Mouse (Mus musculus) embryonic facial prominence, embryonic 14.5 days (tissue): ENCODE measurements around the gene Trim13. TPM values are rescaled to one million over a fixed set of nuclear protein-coding genes. Genes with fewer than 3 reads are reported as not detected.

Source experiments
- ATAC-seq: fragments of 200-750 bp; cut with Nextera tagmentation; 2 replicates; pipeline ENCODE4 v1.8.0; 2017; ENCODE audit warnings: low read depth, moderate number of reproducible peaks, moderate TSS enrichment
- DNase-seq: peaks from one replicate; pipeline ENCODE4 v3.0.0-alpha.2; 2015; ENCODE audit warnings: low spot score
- H3K27ac ChIP-seq: fragments of 300-500 bp; sonication (generic); replicated peaks from 2 replicates; pipeline ENCODE4 v1.5.1; 2014; ENCODE audit warnings: low read depth, mild to moderate bottlenecking, low read length, moderate library complexity
- H3K27me3 ChIP-seq: fragments of 300-500 bp; sonication (generic); replicated peaks from 2 replicates; pipeline ENCODE4 v1.6.1; 2014; ENCODE audit warnings: low read length; ENCODE audit not compliant: control insufficient read depth, insufficient read depth
- H3K36me3 ChIP-seq: fragments of 300-500 bp; sonication (generic); 2 replicates; pipeline ENCODE4 v1.6.1; 2014; ENCODE audit warnings: low read length, mixed read lengths; ENCODE audit not compliant: control insufficient read depth, insufficient read depth
- H3K4me1 ChIP-seq: fragments of 300-500 bp; sonication (generic); 2 replicates; pipeline ENCODE4 v1.6.1; 2014; ENCODE audit warnings: antibody characterized with exemption, low read length; ENCODE audit not compliant: control insufficient read depth, insufficient read depth
- H3K4me2 ChIP-seq: fragments of 300-500 bp; sonication (generic); 2 replicates; pipeline ENCODE4 v1.6.1; 2014; ENCODE audit warnings: low read depth, mild to moderate bottlenecking, low read length, moderate library complexity, mixed read lengths
- H3K4me3 ChIP-seq: fragments of 300-500 bp; sonication (generic); 2 replicates; pipeline ENCODE4 v1.5.1; 2014; ENCODE audit warnings: low read depth, mild to moderate bottlenecking, low read length
- H3K9ac ChIP-seq: fragments of 300-500 bp; sonication (generic); 2 replicates; pipeline ENCODE4 v1.6.1; 2014; ENCODE audit warnings: low read depth, mild to moderate bottlenecking, low read length, moderate library complexity, mixed read lengths
- H3K9me3 ChIP-seq: fragments of 300-500 bp; sonication (generic); 2 replicates; pipeline ENCODE4 v1.6.1; 2016; ENCODE audit warnings: low read length; ENCODE audit not compliant: control insufficient read depth
- WGBS: fragments of 180-500 bp; shearing (Covaris S2); extraction: QIAGEN DNeasy Blood & Tissue Kit; methylation state at CpG from one replicate; pipeline ENCODE4 v1.1.7; 2014; 5-methylcytosine and 5-hydroxymethylcytosine counted together
- polyA plus RNA-seq: library from polyadenylated mRNA; unstranded; fragments of >200 nt; fragmentation: Nextera tagmentation; extraction: Ambion mirVana; gene quantifications from 2 replicates; pipeline ENCODE4 v1.2.1, GENCODE M21; 2014

The Trim13 gene
- polyA plus RNA-seq, 1 experiment from 2014 or later: 22.3 TPM

- Histone ChIP-seq H3K4me1 (no peaks in the 10 kb centered on the region), H3K9me3 (no peaks in the 10 kb centered on the region), H3K9ac (no peak overlapping the region), H3K27ac (no peak overlapping the region), H3K4me2 (peak overlapping the region; percentile 32), H3K36me3 (no peaks in the 10 kb centered on the region), H3K4me3 (no peak overlapping the region), H3K27me3 (no peaks in the 10 kb centered on the region)
- ATAC-seq: no peak
- DNase-seq: peak; percentile 90
- 13% methylated on average over 4 of the region's 4 CpGs for WGBS
Observed at GRCm38 (mm10) chr14:61571366-61571765, 26.7 kb upstream of the Trim13 start.

DNA sequence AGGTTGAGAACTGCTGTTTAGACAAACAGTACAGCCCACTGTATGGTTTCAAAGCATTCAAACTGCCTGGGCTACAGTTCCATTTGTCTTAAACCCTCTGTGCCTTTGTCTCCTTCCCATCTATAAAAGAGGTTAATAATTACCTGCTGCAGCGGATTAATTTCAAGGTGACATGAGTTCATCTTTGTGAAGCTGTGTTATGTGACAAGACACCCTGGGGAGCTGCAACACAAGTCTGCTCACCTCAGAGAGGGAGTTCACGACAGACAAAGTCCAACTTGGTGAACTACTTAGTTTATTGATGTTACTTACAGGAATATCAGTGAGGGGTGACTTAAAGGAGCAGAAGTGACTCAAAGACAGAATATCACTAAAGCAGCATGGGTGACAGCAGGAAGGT, 25.9 kb upstream of the Trim13 start:
- H3K27ac ChIP-seq: no peak overlapping the region
- H3K4me3 ChIP-seq: no peak overlapping the region
- no peak overlapping the region for H3K4me2 ChIP-seq
- no peaks in the 10 kb centered on the region for H3K36me3 ChIP-seq
- DNase-seq (no peak), ATAC-seq (no peak)
- H3K4me1 ChIP-seq: no peaks in the 10 kb centered on the region
- WGBS: 71% methylated on average over 2 of the region's 2 CpGs
- no peaks in the 10 kb centered on the region for H3K27me3 ChIP-seq
- no peaks in the 10 kb centered on the region for H3K9me3 ChIP-seq
- no peak overlapping the region for H3K9ac ChIP-seq

DNA sequence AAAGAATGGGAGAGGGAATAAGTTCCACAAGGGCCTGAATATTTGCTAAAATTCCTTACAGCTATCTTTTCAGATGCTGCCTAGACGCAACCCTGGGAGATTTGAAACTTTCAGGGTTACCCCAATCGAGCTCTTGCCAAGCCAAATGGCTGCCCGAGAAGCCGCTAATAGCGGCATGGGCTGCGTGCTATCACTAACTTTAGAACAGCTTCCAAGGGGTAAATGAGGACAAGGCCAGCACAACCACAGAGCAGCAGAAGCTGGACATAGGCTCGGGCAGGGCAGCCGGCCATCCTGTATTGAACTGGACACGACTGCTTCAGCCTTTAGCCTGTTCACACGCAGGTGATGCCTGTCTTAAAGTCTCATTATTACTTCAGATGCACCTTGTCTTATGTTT, 23.0 kb upstream of the Trim13 start:
- Histone ChIP-seq H3K27ac (no peak overlapping the region), H3K4me2 (no peak overlapping the region), H3K36me3 (no peaks in the 10 kb centered on the region), H3K9ac (no peak overlapping the region), H3K4me1 (no peaks in the 10 kb centered on the region), H3K9me3 (no peaks in the 10 kb centered on the region), H3K27me3 (no peaks in the 10 kb centered on the region), H3K4me3 (no peak overlapping the region)
- 82% methylated on average over 10 of the region's 10 CpGs for WGBS
- no peak for DNase-seq
- no peak for ATAC-seq

DNA sequence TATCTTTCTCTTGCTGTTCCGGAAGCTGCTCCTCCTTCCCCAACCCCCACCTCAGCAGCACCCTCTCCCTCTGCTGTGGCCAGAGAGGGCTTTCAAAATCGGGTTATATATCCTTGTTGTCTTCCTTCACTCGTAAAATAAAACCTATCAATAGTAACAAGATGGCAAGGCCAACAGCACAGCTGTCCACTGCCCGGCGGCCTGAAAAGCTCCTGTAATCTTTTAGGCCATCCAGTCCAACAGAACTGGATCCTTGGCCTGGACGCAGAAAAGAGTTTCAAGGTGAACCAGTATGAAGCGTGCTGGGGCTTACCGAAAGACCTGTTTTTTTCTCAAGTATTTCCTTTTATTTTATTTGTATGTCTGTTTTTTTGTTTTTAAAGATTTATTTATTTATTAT, 22.1 kb upstream of the Trim13 start:
- DNase-seq (no peak), ATAC-seq (no peak)
- Histone ChIP-seq H3K4me1 (no peaks in the 10 kb centered on the region), H3K36me3 (no peaks in the 10 kb centered on the region), H3K9ac (no peak overlapping the region), H3K27ac (no peak overlapping the region), H3K4me3 (no peak overlapping the region), H3K4me2 (no peak overlapping the region), H3K27me3 (no peaks in the 10 kb centered on the region), H3K9me3 (no peaks in the 10 kb centered on the region)
- 92% methylated on average over 8 of the region's 8 CpGs for WGBS

DNA sequence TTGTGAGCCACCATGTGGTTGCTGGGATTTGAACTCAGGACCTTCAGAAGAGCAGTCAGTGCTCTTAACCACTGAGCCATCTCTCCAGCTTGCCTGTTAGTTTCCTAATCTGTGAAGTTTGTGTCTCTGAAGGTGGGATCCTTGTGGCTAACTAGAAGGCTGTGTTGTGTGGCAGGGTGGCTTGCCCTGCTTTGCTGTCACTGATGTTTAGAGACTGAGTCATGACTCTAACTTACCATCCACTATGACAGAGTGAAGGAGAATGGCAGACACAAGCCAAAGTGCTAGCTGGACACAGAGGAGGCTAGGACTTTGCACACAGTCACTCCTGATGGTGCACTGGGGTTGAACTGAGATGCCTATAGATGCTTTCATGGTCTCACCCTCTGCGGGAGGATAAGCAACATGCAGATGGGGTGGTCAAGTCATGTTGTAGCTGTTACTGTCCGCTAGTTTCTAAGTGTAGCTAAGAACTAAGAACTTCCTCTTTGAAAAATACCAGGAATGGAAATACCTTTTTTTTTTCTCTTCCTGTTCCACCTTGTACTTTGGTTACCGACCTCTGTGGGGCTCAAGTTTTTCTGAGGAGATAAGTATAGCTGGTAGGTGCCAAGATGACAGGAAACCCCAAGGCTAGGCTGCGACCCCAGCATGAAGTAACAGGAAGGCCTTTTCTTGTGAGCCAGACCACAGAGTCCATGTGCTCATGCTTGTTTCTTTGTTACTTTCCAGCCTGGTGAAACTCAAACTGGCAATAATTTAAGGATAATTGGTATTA, 8.6 kb upstream of the Trim13 start:
- Histone ChIP-seq H3K27me3 (no peaks in the 10 kb centered on the region), H3K36me3 (no peaks in the 10 kb centered on the region), H3K4me2 (no peak overlapping the region), H3K9ac (no peak overlapping the region), H3K9me3 (no peaks in the 10 kb centered on the region), H3K4me1 (no peaks in the 10 kb centered on the region), H3K4me3 (no peak overlapping the region), H3K27ac (no peak overlapping the region)
- DNase-seq (no peak), ATAC-seq (no peak)
- 65% methylated on average over 4 of the region's 4 CpGs for WGBS

DNA sequence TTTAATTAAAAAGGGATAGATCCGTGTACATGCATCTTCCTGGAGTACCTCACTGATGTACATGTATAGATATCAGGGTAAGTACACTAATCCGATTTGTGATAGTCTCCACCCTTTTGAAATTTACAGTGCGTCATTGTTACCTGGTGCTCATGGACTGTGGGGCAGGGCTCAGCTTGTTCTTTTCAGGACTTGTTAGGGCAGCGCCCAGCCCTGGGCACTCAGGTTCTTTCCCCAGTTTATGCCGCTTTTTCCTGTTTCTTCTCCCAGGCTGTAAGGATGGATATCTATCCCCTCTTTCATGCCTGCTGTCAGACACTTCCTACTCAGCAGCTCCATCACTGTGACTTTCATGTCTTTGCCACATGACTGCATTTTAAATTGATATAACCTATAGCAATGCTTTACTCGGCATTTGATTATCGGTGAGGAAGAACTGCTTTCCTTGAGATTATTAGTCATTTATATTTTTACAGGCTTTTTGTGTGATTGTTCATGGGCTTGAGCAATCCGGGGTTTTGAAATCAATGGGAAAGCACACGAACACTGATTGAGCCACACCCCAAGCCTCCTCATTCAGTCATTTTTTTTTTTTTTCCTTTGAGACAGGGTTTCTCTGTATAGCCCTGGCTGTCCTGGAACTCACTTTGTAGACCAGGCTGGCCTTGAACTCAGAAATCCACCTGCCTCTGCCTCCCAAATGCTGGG, 1.2 kb upstream of the Trim13 start:
- 84% methylated on average over 9 of the region's 9 CpGs for WGBS
- Histone ChIP-seq H3K9ac (no peak overlapping the region), H3K9me3 (no peaks in the 10 kb centered on the region), H3K4me1 (peaks cover 12% of the 10 kb centered on the region; the same call in 1 of the 2 replicates), H3K4me3 (no peak overlapping the region), H3K4me2 (no peak overlapping the region), H3K27ac (no peak overlapping the region), H3K27me3 (no peaks in the 10 kb centered on the region), H3K36me3 (0 out of 2 replicates have a peak, but pooled peaks cover under 1% of the 10 kb centered on the region)
- peak; percentile 36 for DNase-seq
- ATAC-seq: no peak

DNA sequence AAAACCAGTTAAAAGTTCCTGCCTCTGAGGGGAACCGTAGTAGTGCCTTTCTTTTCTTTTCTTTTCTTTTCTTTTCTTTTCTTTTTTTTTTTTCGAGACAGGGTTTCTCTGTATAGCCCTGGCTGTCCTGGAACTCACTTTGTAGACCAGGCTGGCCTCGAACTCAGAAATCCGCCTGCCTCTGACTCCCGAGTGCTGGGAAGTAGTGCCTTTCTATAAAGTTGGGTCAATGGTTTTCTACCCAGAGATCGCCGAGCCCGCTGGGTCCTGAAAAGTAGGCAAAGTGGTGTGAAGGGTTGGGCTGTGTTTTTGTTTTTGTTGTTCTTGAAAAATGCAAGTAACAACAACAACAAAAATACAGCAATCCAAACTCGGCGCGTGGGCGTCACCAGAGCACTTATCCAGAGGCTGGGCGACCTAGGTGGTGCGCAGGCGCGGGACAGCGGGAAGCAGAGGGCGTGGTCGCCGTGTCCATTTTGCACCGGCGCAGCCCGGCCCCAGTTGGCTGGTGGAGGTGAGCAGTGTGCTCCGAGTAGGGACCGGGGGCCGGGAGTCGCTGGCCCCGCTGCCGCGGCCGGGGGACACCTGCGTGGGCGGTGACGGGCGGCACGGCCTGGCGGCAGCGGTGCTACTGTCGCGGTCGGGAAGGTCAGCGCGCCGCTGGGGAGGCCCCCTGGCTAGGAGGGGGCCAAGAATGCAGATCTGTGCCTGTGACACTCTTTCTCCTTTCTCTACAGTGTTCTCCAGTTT, 1.2 kb downstream of the Trim13 start:
- Histone ChIP-seq H3K9me3 (no peaks in the 10 kb centered on the region), H3K9ac (peak overlapping the region; percentile 79), H3K27ac (peak overlapping the region; percentile 80), H3K4me3 (peak overlapping the region; percentile 83), H3K4me2 (peak overlapping the region; percentile 62), H3K4me1 (peaks cover 12% of the 10 kb centered on the region; the same call in 1 of the 2 replicates), H3K36me3 (peaks cover 16% of the 10 kb centered on the region), H3K27me3 (no peaks in the 10 kb centered on the region)
- DNase-seq (peak; percentile 93), ATAC-seq (peak; percentile 98)
- WGBS: 8% methylated on average over 33 of the region's 44 CpGs

GRCm38 (mm10) chr14:61601348-61601747, 3.3 kb downstream of the Trim13 start:
- WGBS: 79% methylated on average over 9 of the region's 9 CpGs

More at GRCm38 (mm10) chr14:61601348-61601747, 3.3 kb downstream of the Trim13 start:
- H3K9ac ChIP-seq: no peak overlapping the region
- H3K4me2 ChIP-seq: peak overlapping the region; percentile 62; the same call in 1 of the 2 replicates
- ATAC-seq (no peak), DNase-seq (no peak)
- no peak overlapping the region for H3K27ac ChIP-seq
- no peaks in the 10 kb centered on the region for H3K9me3 ChIP-seq
- peaks cover 12% of the 10 kb centered on the region; the same call in 1 of the 2 replicates for H3K4me1 ChIP-seq
- no peaks in the 10 kb centered on the region for H3K27me3 ChIP-seq
- no peak overlapping the region for H3K4me3 ChIP-seq
- peaks cover 36% of the 10 kb centered on the region for H3K36me3 ChIP-seq
